Comparison of ENCODE assay signal across 40 mouse cellular contexts in the genomic region with DNA sequence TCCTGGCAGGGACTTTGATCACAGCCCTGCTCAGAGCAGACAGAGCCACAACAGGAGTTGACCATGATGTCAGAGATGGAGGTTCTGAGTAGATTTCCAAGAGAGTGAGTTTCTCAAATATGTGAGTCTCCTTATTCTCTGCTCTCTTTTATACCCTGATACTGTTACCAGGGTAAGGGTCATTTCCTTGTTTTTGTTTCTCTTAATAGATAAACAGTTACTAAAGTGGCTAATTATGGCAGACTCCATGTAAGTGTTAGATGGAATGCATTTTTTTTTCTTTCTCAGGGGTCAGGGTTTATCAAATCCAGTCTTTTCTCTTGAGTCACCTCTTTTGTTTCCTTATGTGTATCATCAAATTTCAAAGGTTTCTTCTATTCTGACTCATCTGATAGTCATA. TPM values are rescaled to one million over a fixed set of nuclear protein-coding genes. Genes with fewer than 3 reads are reported as not detected.
"Had no signal": no experiment of that assay in that cellular context is flagged by ENCODE, and none has a peak within 500 bp of the region (broad histone marks: within the 10 kb centered on the region; RNA-seq: fewer than 3 reads in every experiment).

Krtap4-16 (minus strand) TSS at position 101 of the 400 bp plus-strand sequence.

- H3K9ac ChIP-seq: heart, embryonic 13.5 days; heart, embryonic 15.5 days; hindbrain, embryonic 13.5 days; hindbrain, embryonic 15.5 days; kidney, embryonic 15.5 days; limb, embryonic 12.5 days; liver, embryonic 13.5 days had no signal

- H3K4me2 ChIP-seq: heart, embryonic 11.5 days; heart, embryonic 13.5 days; heart, embryonic 15.5 days; hindbrain, embryonic 13.5 days; hindbrain, embryonic 15.5 days; kidney, embryonic 15.5 days; limb, embryonic 12.5 days; liver, embryonic 11.5 days; liver, embryonic 13.5 days had no signal

- H3K36me3 ChIP-seq: heart, embryonic 13.5 days; heart, embryonic 15.5 days; hindbrain, embryonic 13.5 days; hindbrain, embryonic 15.5 days; kidney, embryonic 15.5 days; limb, embryonic 10.5 days; limb, embryonic 12.5 days; liver, embryonic 13.5 days had no signal

- H3K4me1 ChIP-seq: heart, embryonic 13.5 days; heart, embryonic 15.5 days; hindbrain, embryonic 13.5 days; hindbrain, embryonic 15.5 days; kidney, embryonic 15.5 days; limb, embryonic 10.5 days; limb, embryonic 12.5 days; liver, embryonic 13.5 days had no signal

- H3K9me3 ChIP-seq: heart, embryonic 13.5 days; heart, embryonic 15.5 days; hindbrain, embryonic 13.5 days; hindbrain, embryonic 15.5 days; kidney, embryonic 15.5 days; limb, embryonic 10.5 days; liver, embryonic 13.5 days had no signal

- H3K4me3 ChIP-seq: gastrocnemius, adult 2 months; heart, adult 2 months; heart, embryonic 13.5 days; heart, embryonic 15.5 days; hindbrain, embryonic 13.5 days; hindbrain, embryonic 15.5 days; kidney, embryonic 15.5 days; limb, embryonic 10.5 days; limb, embryonic 12.5 days; liver, embryonic 13.5 days had no signal

- H3K27ac ChIP-seq: gastrocnemius, adult 2 months; heart, adult 2 months; heart, embryonic 13.5 days; heart, embryonic 15.5 days; hindbrain, embryonic 13.5 days; hindbrain, embryonic 15.5 days; hindbrain, postnatal 0 days; kidney, embryonic 15.5 days; kidney, postnatal 0 days; limb, embryonic 10.5 days; limb, embryonic 12.5 days; liver, embryonic 13.5 days had no signal

- DNase-seq: gastrocnemius, adult 2 months; gastrocnemius, postnatal 10 days; gastrocnemius, postnatal 25 days; heart, adult 11 months; heart, adult 2 months; heart, postnatal 14 days; heart, postnatal 36 days; kidney, adult 11 months; kidney, adult 2 months; kidney, adult 9 months; kidney, postnatal 14 days; kidney, postnatal 36 days; layer of hippocampus, adult 9-11 months; layer of hippocampus, postnatal 36 days; liver; liver, embryonic 13.5 days had no signal

- ATAC-seq: hindbrain, postnatal 0 days; intestine, embryonic 16.5 days had no signal

- H3K27me3 ChIP-seq: heart, embryonic 13.5 days; heart, embryonic 15.5 days; hindbrain, embryonic 13.5 days; hindbrain, embryonic 15.5 days; kidney, embryonic 15.5 days; limb, embryonic 12.5 days; liver, embryonic 13.5 days had no signal

RNA-seq across cellular contexts. Expression of gene Krtap4-16, which starts in this region (rescaled TPM):
- total RNA-seq: gastrocnemius, adult 2 months; gastrocnemius, postnatal 10 days; gastrocnemius, postnatal 25 days; gastrocnemius, postnatal 4 days; heart, adult 2 months; heart, postnatal 14 days; heart, postnatal 36 days; hematopoietic stem cell, adult 5-6 weeks; hindbrain, postnatal 0 days; layer of hippocampus, adult 18-20 months; layer of hippocampus, adult 8-10 months; layer of hippocampus, postnatal 14 days; layer of hippocampus, postnatal 36 days; left cerebral cortex, adult 18-20 months; left cerebral cortex, adult 8-10 months; left cerebral cortex, postnatal 10 days; left cerebral cortex, postnatal 36 days had no signal
- polyA plus RNA-seq: heart, adult 2 months; heart, embryonic 11.5 days; heart, embryonic 13.5 days; heart, embryonic 15.5 days; heart, postnatal 0 days; hindbrain, embryonic 11.5 days; hindbrain, embryonic 13.5 days; hindbrain, embryonic 15.5 days; hindbrain, postnatal 0 days; intestine, embryonic 16.5 days; kidney, adult 2 months; kidney, embryonic 15.5 days; kidney, postnatal 0 days; limb, embryonic 10.5 days; limb, embryonic 12.5 days; limb, embryonic 14.5 days; liver, embryonic 11.5 days; liver, embryonic 13.5 days had no signal
